Mouse (Mus musculus) mesoderm, embryonic 11.5 days (tissue): ENCODE measurements around the gene Bhmt2.

Source experiments
- DNase-seq: peaks from one replicate; pipeline ENCODE4 v3.0.0-alpha.2; 2012; ENCODE audit warnings: low read depth, low spot score

The Bhmt2 gene

DNA sequence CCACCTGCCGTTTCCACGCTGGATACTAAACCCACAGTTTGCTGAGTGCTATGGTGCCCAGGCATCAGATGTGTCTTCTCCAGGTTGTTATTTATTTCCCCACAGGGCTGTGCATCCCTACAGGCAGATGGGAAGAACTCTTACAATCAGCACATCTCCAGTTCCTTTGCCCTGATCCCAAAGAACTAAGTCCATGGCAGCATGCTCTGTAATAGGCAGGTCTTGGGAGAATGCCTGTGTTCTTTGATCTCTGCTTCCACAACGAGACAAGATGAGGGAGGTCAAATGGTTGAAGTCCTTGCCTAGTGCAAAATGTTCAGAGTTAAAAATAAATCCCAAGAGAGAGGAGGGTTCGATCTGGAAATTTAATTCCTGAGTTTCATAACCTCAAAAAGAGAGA is 34.5 kb downstream of the Bhmt2 start:
- no peak for DNase-seq

- DNase-seq = no peak
These were observed 36.5 kb downstream of the Bhmt2 start, which contains the start of gene Bhmt for GRCm38 (mm10) chr13:93637282-93638245. Bhmt (minus strand) TSS chr13:93637961.

GRCm38 (mm10) chr13:93636561-93636960 is 37.5 kb downstream of the Bhmt2 start:
- DNase-seq = no peak

DNA sequence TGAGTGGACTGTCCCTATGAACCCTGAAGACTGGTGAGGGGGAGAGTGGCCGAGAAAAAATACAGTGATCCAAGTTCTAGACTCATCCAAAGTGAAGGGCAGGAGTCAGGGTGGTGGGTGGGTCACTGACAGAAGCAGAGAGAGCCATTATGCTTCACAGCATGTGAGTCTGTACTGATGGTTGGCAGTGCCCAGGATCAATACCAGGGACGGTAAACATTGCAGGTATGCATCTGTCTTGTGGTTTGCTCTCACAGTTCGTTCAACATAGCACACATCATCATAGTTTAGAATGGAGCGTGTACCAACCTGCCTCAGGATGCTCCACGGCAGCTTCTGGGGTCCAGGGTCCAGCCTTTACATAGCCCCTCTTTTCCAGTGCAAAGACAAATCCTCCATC is 41.2 kb downstream of the Bhmt2 start:
- DNase-seq = no peak

GRCm38 (mm10) chr13:93630941-93631705 is 43.0 kb downstream of the Bhmt2 start:
- no peak for DNase-seq

- DNase-seq = no peak
These were observed 45.2 kb downstream of the Bhmt2 start for GRCm38 (mm10) chr13:93628861-93629260.

DNA sequence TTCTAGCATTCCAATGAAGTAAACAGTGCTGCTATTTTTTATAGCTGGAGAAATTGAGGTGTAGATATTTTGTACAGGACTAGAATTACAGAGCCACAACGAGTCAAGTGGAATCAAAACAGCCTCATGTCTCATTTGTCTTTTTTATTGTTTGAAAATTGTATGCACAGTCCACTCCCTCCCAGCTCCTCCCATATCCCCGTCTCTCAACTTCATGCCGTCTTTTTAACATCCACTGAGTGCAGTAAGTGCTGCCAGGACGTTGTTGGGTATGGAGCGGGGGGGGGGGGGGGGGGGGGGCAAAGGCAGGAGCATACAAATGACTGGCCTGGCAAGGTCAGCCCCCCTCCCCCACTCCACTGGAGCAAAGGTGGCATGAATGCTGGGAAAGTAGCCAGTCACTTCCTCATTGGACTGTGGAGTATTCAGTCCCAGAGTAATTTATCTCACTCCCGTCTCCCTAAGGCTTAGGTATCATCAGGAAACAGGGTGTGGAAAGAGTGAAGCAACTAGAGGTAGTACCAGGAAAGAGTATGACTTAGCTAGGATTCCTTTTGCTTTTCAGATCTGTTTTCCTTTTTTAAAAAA is 59.6 kb downstream of the Bhmt2 start:
- DNase-seq = no peak

DNA sequence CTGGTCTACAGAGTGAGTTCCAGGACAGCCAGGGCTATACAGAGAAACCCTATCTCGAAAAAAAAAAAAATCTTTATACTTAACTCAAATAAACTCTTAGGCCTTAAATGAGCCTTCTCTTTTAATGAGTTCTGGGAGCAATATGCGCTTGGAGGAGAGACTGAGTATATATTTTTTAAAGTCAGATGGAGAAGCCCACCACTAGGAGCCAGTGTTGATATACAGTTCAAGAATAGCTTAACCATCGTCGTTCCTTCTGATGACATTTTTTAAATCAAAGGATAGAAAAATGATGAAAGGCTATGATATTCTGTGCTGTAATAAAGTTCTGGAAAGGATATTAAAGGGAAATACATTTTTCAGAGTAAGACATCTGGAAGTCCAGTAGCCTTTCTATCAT is 60.3 kb downstream of the Bhmt2 start:
- no peak for DNase-seq

GRCm38 (mm10) chr13:93612660-93613607 is 61.2 kb downstream of the Bhmt2 start:
- DNase-seq = peak; percentile 74

- DNase-seq = no peak
These were observed 65.6 kb downstream of the Bhmt2 start for GRCm38 (mm10) chr13:93608476-93608875.

DNA sequence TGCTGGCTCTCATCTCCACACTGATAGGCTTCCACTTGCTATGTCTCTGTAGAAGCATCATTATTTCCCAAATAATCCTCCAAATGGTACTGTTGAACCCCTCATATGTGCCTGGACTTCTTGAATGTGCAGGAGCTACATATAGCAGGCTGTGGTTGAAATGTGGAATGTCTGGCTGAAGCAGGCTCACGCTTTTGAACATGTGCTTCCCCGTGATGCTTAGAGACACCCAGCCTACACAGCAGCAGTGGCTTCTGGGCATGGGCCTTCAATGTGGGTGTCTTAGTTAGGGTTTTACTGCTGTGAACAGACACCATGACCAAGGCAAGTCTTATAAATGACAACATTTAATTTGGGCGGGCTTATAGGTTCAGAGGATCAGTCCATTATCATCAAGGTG is 66.4 kb downstream of the Bhmt2 start:
- DNase-seq = no peak

- DNase-seq = no peak
These were observed 67.1 kb downstream of the Bhmt2 start for GRCm38 (mm10) chr13:93606868-93607578.
